Mouse (Mus musculus) right cerebral cortex, postnatal 10 days (tissue): ENCODE measurements around the gene Akap2.
"Not testable (repeated sequence)": the region's sequence is repeated elsewhere in the genome, so short reads cannot be mapped to it uniquely, and the experiment has no call there.

Experiments
- DNase-seq, 2 experiments: peaks; one replicate each; pipeline ENCODE4 v3.0.0; 2021; ENCODE audit warnings: low spot score in 2 of 2

The Akap2 gene

DNA sequence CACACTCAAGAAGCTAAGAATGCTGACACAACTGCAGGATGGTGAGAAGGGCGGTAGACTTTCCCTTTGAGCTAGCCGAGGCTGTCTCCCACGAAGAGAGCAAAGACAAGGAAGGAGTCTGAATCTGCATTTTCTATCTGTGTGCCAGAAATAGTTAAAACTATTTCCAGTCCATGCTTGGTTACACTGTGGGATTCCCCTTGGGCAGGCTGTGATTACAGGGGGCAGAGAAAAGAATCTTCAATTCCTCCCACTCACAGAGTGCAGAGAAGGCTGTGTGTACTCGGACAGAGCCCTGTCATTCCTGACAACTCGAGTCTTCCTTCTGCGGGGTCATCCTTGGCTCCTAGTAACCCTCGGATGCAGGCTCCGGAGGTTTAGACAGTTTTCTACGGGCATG is 149.5 kb downstream of the Akap2 start:
- DNase-seq, result no peak

DNA sequence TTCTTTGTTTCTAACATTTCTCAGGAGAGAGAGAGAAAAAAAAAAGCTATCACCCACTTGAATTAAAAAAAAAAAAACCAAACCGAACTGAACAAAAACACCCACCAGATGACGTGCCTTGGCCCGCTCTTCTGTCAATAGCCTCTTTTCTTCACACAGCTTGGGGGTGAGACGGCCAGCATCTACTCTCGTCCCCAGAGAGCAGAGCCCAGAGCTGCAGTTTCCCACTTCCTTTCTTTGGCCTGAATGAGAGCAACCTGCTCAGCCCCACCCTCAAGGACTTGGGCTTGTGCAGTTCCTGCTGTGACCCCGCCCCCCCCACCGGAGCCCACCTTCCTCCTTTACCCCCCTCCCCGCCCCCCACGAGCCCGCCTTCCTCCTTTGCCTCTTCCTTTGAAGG is 150.0 kb downstream of the Akap2 start:
- DNase-seq, result no peak

DNA sequence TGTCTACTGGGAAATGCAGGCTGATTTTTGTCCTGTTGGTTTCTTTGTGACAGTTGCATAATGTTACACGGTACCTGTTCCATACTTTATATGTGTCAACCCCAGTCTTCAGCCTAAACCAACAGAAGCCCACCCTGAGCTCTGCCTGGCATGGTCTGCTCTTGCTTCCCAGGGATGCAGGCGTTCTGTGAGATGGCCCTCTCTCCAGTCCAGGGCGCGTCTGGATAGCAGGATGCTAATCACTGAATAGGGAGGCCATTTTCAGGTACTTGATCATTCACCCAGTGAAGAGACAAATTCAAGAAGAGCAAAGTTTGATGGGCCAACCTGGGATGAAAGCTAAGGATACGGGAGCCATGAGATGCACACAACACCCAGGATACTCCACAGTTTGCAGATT is 161.7 kb downstream of the Akap2 start:
- DNase-seq, result no peak

DNA sequence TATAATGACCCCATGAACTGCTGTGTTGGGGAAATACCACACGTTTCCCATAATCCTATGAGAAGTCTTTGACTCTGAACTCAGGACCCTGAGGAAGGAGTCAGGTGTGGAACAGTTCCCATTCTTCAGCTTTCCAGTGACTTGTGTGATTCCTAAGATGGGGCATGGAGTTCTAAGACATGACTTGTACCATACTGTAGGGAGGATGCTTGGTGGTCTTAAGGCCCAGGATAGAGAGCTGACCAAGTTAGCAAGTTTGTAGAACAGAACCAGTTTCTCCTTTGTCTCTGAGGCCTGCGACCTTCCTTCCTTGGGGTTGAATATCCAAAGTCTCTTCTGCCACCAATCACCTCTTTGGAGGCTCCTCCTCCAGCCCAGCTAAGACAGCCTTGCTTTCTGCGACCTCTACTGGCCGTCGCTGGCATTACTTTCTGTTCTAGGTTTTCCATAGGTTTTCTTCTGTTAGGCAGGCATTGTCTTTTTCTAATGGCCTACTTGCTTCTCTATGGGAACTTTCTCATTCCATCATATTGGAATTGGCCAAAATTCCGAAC is 162.4 kb downstream of the Akap2 start:
- DNase-seq, result peak; percentile 68 to 79

DNA sequence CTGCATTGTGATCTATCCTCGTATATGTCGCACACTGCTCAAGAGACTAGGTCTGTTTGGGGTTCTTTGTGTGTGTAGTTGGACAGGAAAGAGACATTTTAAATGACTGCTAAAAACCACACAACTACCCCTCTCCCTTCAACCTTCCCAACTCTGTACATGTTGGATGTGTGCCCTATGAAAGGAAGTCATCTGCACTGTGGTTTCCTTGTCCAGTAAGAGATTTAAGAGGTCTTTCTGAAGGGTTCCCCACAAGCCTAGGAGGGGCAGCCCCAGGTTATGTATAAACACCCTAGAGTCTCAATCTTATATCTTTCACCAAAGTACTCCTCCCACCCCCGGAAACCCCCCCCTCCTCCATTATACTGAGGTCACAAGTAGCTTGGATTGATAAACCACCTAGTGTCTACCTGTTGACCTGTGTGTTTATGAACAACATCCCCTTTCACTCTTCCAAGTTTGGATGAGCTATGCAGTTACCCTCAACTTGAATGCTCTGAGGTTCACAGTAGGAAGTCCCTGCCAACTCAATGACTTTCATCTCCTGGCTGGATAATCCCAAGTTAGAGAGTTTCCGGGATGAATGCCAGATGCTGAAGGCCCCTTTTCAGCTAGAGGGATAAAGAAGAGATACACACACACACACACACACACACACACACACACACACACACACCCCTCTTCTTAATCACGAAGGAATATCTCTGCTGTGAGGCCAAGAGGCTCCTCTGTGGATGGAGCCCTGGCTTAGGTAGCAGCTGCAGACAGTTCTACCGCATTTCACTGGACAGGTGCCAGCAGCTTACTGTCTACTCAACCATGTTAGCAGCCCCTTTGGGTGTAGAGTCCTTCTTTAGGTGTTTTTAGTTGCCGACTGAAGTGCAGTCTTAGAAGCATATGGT is 166.3 kb downstream of the Akap2 start:
- DNase-seq, result peak; percentile 49 to 55

DNA sequence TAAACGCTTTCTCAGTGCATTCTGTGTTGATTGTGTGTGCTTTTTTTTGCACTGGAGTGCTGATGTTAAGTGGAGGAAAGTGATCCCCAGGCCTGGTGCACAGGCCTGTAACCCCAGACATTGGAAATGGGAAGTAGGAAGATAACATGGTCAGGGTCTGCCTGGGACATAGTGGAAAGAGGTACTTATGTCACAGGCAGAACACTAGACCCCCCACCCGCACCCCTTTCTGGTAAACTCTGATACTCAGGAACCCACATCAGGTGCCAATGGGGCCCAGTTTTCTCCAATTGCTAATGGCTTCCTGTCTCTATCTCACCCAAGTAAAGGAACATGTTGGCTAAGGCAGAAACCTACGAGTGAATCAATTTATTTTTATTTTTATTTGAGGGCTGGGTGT is 167.1 kb downstream of the Akap2 start:
- DNase-seq, result no peak

DNA sequence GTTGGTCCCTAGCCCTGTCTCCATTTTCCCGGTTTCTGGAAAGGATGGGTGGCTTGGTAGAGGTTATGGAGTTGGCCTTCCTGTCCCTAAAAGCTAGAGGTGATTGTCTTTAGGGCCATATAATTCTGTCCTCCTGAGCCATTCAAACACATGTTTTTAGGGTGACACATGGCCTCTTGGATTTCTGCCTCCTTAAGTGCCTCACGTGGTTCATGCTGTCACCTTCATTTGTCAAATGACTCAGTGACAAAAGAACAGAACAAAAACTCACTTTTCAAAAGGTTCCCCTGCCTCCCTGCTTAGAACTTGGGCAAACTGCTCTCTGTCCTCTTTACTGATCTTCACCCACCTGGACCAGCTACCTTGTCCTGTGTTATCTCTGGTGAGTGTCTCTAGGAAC is 167.7 kb downstream of the Akap2 start:
- DNase-seq, result peak in 1 of 2 experiments; percentile 2

DNA sequence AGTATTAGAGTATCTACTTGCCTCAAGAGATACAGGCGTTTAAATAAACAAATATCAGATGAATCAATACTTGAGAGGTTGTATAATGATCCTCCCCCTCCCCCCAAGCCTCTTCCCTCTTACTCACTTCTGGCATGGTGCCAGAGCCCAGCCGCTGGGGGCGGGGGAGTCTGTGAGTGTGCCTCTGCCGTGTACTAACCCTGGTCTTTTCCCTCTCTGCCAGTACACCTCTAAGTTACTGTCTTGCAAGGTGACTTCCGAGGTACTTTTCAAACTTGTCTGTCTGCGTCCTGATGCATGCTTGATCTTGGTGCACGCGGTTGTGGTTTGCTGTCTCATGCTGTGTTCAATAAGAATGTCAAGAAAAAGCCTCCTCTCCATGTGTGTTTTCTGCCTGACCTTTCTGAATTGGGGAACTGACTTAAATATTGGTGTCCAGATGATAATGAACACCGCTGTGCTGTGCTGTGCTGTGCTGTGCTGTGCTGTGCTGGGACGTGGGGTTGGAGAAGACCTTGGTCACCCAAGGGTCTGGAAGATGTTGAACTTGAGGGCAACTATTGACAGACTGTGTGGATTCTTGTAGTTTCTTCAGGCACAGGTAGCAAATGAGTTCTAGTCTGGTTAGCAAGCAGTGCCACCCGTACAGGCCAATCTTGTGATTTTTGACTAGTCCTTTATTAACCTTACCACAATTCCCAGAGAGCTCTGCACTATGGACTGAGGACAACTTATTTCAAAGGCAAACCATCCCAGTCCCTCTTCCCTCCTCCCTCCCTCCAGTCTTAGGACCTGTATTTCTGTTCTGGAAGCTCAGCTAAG is 168.8 kb downstream of the Akap2 start:
- DNase-seq, result no peak

DNA sequence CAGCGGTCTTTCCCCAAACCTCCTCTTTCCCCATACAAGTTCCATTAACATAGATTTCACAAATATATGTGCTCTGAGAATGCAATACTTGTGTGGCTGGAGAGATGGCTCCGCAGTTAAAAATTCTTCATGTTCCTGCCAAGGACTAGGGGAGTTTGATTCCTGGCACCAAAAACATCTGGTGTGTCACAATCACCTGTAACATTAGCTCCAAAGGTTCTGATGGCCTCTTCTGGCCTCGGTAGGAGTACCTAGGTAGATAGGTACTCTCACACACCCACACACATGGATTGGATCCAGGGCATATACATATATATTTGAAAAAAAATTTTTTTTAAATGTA is 169.4 kb downstream of the Akap2 start:
- no peak for DNase-seq

DNA sequence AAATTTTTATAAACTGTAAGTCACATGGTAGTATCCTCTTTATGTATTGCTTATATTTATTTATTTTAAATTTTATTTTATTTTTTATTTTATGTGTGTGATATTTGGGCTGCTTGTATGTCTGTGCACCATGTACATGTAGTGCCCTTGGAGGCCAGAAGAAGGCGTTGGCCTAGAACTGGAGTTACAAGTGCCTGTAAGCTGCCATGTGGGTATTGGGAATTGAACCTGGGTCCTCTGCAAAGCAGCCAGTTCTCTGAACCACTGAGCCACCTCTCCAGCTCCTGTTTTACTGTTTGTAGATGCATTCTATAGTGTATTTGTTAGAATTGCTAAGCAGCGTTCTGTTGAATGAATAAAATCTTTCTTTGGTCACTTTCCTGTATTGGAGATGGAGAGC is 170.8 kb downstream of the Akap2 start:
- peak in 1 of 2 experiments; percentile 15 for DNase-seq

DNA sequence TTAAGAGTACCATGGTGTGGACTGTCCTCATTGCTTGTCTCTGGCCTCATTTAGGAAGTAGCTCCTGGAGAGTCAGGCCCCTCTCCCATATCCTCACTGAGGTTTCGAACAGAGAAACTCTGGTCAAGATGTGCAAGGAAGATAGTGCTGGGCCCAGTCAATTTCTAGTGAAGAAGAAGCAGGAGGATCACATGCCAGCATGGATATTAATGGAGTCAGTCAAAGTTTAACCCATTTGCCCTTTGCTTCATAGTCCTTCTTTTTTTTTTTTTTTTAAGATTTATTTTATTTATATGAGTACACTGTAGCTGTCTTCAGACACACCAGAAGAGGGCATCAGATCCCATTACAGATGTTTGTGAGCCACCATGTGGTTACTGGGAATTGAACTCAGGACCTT is 171.5 kb downstream of the Akap2 start:
- not testable (repeated sequence) for DNase-seq

DNA sequence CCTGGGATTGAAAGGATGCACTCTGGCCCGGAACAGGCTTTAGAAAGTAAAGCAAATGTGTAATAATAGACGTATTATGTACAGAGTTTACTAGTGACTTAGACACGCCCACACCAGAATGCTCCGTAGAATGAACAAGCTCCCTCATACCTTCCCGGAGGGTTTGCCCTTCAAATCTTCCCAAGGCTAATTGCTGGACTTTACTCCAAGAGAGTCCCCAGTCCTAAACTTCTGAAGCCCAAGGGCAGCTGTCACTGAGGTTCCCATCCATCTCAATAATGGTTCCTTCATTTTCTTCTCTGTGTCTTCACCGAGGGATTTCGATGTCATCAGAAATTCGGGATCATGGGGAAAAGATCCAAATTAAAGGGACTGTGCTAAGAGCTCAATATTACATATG is 172.3 kb downstream of the Akap2 start:
- DNase-seq, result no peak

DNA sequence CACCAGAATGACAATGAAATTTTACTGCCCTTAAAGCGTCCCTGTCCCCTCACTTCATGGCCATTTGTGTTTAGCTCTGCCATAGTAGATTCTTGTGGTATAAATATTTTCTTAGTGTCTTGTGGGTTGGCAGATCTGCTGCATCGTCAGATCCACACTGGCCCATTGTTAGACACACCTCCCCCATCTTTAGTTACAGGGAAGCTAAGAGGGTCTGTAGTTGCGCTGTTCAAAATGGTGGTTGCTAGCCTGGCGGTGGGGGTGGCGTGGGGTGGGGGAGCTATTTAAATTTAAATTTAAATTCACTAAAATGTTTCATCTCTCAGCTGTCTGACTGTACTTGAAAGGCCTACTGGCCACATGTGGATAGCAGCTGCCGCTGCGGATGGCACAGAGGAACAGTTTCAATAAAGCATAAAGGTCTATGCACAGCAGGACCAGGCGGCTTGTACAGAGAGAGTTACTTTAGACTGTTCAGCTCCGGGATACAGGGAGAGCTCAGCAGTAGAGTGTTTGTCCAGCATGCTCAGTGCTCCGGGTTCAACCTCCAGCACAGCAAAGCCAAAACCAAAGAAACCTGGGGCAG is 174.6 kb downstream of the Akap2 start:
- peak in 1 of 2 experiments; percentile 13 for DNase-seq

DNA sequence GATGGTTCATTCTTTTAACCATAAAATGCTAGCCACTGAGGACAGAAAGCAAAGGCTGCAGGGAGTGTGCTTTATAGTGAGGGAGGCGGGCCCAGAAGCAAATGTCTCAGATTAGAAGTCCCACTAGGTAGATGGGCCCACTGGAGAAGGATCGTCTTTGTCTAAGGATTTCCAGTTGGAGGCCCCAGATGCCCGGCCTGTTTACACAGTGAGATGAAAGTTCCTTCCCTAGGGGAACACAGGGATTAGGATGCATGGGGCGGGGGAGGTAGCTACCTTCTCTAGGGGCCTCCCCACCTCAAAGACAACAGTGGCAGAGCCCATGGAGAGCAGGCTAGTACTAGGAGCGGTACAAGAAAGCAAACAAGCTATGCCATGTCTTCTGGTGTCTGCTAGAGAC is 177.7 kb downstream of the Akap2 start:
- no peak for DNase-seq

DNA sequence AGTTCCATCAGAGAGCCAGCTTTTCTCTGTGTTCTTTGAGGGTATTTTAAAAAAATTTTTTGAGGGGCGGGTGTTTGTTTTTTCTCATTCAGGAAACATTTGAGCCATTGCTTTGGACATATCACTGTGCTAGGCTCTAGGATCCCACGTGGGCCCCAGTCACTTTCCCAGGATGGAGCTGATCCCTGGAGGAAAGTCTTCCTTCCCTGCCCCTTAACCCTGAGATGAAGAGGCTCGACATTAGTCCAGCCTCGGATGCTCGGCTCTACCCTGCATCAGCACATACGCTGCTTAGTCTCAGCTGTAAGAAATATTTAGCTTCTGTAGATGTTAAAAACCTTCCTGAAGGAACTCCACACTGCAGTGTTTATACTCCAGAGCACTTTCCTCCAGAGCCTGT is 178.4 kb downstream of the Akap2 start:
- DNase-seq, result no peak

DNA sequence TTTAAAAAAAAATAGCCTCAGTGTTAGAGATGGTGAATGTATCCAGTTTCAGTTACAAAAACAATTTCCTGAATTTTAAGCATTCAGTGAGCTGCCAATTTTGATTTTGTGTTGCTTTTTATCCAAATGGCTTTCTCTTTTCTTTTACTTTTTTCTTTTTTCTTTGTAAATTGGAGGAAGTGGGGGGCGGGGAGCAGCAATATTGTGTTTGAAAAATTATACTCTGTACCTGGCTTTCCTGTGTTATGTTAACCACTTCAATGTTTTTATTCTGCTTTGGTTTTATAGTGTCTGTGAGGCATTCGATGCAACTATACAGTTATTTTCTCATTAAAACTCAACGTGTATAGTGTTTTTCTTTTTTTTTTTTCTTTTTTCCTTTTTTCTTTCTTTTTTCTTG is 179.2 kb downstream of the Akap2 start:
- no peak for DNase-seq

DNA sequence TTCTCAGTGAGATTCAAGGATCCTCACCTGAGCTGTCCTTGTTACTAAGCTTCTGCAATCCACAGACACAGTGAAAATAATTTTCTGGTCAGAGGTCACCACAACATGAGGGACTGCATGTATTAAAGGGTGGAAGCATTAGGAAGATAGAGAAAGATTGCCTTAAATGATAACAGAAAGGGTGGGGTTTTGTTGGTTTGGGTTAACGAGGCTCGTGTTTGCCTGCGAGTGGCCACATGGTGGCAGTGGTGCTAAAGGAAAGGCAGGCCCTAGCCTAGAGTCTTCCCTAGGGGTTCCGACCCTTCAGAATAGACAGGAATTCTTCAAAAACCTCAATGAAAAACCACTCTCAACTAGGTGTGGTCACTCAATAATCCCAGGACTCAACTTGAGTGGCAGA is 183.8 kb downstream of the Akap2 start:
- DNase-seq, result peak in 1 of 2 experiments; percentile 63

DNA sequence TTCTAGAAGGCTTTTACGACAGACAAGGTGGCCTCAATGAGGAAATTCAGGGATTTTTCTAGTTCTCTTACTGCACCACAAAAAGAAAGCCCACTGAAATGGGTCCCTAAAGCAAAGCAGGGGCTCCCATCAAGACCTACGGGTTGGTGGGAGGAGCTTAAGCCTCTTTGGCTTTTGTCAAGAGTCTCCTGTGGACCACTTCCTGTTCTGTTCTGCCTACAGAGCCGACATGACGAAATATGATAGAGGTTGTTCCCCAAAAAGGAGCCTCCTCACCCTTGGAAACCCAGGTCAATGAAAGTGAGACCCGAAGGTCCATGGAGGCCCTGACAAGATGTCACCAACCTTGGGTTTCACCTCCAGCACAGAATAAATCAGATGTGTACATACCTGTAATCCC is 185.2 kb downstream of the Akap2 start:
- no peak for DNase-seq

DNA sequence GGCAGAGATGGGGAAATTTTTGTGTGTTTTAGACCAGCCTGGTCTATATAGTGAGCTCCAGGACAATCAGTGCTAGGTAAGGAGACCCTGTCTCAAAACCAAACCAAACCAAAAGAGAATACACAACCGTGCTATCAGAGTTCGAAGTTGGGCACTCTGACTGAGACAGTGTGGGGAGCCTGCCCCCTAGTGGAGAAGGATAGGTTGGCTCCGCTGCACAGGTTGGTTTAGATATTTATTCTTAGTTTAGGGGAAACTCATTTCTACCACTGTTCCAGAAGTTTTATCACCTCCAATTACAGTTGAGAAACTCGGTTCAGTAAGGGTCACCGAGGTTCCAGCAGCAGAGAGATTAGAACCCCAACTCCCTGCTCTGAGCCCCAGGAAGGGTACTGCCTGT is 186.8 kb downstream of the Akap2 start:
- peak; percentile 58 to 77 for DNase-seq

DNA sequence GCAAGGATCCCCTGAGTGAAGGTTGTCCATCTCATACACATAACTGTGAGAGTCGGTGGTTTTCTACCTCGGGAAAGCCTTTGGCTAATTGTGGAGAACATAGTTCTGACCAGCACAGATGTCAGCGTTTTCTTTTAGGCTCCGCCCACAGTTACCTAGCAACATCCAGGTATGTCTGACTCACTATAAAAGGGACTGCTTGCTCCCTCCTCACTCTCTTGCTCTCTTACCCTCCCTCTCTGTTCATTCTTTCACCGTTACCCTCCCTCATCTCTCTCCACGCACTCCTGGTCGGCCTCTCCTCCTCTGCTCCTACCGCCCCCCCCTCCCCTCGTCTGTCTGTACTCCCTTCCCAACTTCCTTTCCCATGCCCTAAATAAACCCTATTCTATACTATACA is 187.2 kb downstream of the Akap2 start:
- no peak for DNase-seq

DNA sequence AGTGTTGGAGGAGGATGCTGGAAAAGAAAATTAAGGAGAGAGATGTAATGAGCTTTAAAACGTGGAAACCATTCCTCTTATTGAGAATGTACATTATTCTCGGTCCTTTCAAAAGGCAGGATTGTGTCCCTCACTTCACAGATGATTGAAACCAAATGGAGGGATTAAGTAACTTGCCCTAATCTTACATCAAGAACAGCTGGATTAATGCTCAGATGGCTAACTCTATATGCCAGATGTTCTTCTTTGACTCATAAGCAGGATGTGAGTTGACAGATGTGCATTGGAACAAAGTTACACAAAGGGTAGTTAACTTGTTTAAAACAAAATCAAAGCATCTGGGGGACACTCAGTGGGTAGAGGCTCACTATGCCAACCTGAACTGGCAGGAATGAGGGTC is 189.3 kb downstream of the Akap2 start:
- DNase-seq, result no peak

DNA sequence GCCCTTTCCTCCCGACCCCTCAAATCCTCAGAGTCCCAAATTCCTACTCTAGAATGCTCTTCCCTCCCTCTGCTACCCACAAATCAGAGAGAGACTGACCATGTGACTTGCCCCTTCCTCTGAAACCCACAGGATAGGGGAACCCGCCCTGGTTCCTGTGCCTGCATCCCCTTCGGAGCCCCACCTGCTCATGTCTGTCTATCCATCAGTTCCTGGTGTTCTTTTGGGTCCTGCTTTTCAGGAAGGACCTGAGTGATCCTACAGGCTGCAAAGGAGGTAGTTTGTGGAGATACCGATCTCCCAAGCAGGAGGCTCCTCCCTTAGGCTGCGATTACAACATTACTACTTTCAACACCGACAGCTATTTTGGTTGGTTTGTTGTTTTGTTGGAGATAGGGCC is 191.4 kb downstream of the Akap2 start:
- DNase-seq, result no peak
